Mouse (Mus musculus) ES-E14 (cell line): Measurements from ENCODE around the gene Kif2c.

ENCODE experiments used
- CHD2 ChIP-seq: IDR thresholded peaks from 2 replicates; pipeline ENCODE4 v1.6.1; 2014; ENCODE audit warnings: mild to moderate bottlenecking, low read depth, low read length, inconsistent platforms
- MAFK ChIP-seq: IDR thresholded peaks from 2 replicates; pipeline ENCODE4 v1.6.1; 2014; ENCODE audit warnings: mild to moderate bottlenecking, low read depth, low read length, inconsistent platforms; ENCODE audit not compliant: insufficient read depth
- ZNF384 ChIP-seq: IDR thresholded peaks from 2 replicates; pipeline ENCODE4 v1.6.1; 2012; ENCODE audit warnings: low read depth, low read length, inconsistent platforms

GRCm38 (mm10) chr4:117155792-117156355 is 26.6 kb downstream of the Kif2c start, which contains the start of gene Rps8:
- 0 out of 2 replicates have a peak, but pooled peaks have one; percentile 25 for TF ChIP-seq MAFK
- TF ChIP-seq CHD2, result no peak
- peak; percentile 97 for TF ChIP-seq ZNF384
